Mouse (Mus musculus): ENCODE data around the gene Zfand2a.

DNA sequence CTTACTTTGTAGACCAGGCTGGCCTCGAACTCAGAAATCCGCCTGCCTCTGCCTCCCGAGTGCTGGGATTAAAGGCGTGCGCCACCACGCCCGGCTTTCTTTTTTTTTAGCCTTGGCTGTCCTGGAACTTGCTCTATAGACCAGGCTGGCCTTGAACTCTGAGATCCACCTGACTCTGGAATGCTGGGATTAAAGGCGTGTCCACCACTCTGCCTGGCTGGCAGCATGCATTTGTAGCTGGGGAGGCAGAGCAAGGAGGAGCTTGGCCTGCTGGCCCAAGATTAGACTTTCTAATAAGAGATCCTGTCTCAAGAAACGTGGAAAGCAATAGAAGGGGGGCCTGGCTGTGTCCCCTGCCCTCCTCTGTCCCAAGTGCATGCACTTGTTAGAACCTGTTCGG is 3.9 kb downstream of the Zfand2a start:
- TF ChIP-seq POLR2A (IDR thresholded peaks at IDR 0.05; ENCODE audit: low read depth, low read length) (no peak), CTCF (IDR thresholded peaks at IDR 0.05; ENCODE audit: extremely low read depth, insufficient read length, insufficient replicate concordance, low read depth, low read length) (no peak)

Data from small intestine, adult 2 months (tissue).